Mouse (Mus musculus) liver, postnatal 0 days (tissue): ENCODE measurements around the gene Hbb-bh1. TPM values are rescaled to one million over a fixed set of nuclear protein-coding genes. Genes with fewer than 3 reads are reported as not detected.
A peak's percentile ranks its signal among the peaks of the same experiment; 100 is the strongest.
"Not testable (repeated sequence)": the region's sequence is repeated elsewhere in the genome, so short reads cannot be mapped to it uniquely, and the experiment has no call there.

Experiments used
- ATAC-seq: fragments of 200-750 bp; cut with Nextera tagmentation; 2 replicates; pipeline ENCODE4 v1.8.0; 2017; ENCODE audit warnings: mild to moderate bottlenecking, moderate library complexity
- DNase-seq: peaks from one replicate; pipeline ENCODE4 v3.0.0-alpha.2; 2016
- H3K27ac ChIP-seq: fragments of 300-500 bp; sonication (generic); 2 replicates; pipeline ENCODE4 v1.5.1; 2014; ENCODE audit warnings: antibody characterized with exemption, moderate library complexity, mild to moderate bottlenecking, low read depth
- H3K27me3 ChIP-seq: fragments of 300-500 bp; sonication (generic); 2 replicates; pipeline ENCODE4 v1.6.1; 2014; ENCODE audit warnings: low read length, control low read depth, mixed read lengths; ENCODE audit not compliant: insufficient read depth
- H3K36me3 ChIP-seq: fragments of 300-500 bp; sonication (generic); replicated peaks from 2 replicates; pipeline ENCODE4 v1.6.1; 2014; ENCODE audit warnings: mild to moderate bottlenecking, control low read depth, low read length, moderate library complexity, mixed read lengths; ENCODE audit not compliant: insufficient read depth
- H3K4me1 ChIP-seq: fragments of 300-500 bp; sonication (generic); 2 replicates; pipeline ENCODE4 v1.6.1; 2014; ENCODE audit warnings: antibody characterized with exemption, mild to moderate bottlenecking, control low read depth; ENCODE audit not compliant: insufficient read depth
- H3K4me2 ChIP-seq: fragments of 300-500 bp; sonication (generic); 2 replicates; pipeline ENCODE4 v1.6.1; 2014; ENCODE audit warnings: low read depth, mild to moderate bottlenecking, low read length, moderate library complexity, mixed read lengths
- H3K4me3 ChIP-seq: fragments of 300-500 bp; sonication (generic); 2 replicates; pipeline ENCODE4 v1.5.1; 2014; ENCODE audit warnings: low read depth, low read length
- H3K9ac ChIP-seq: fragments of 300-500 bp; sonication (generic); replicated peaks from 2 replicates; pipeline ENCODE4 v1.6.1; 2014; ENCODE audit warnings: mild to moderate bottlenecking, moderate library complexity
- H3K9me3 ChIP-seq: fragments of 300-500 bp; sonication (generic); 2 replicates; pipeline ENCODE4 v1.6.1; 2016; ENCODE audit warnings: mild to moderate bottlenecking, control low read depth, low read length, mixed read lengths
- CTCF ChIP-seq: sonication (generic); IDR thresholded peaks from 2 replicates; pipeline ENCODE4 v1.5.1; 2016; ENCODE audit warnings: antibody characterized with exemption, low read depth
- EP300 ChIP-seq: IDR thresholded peaks from 2 replicates; pipeline ENCODE4 v1.6.1; 2016; ENCODE audit warnings: antibody characterized with exemption, low read depth, mild to moderate bottlenecking
- WGBS: fragments of 180-500 bp; shearing (Covaris S2); extraction: QIAGEN DNeasy Blood & Tissue Kit; methylation state at CpG from one replicate; pipeline ENCODE4 v1.1.7; 2014; ENCODE audit not compliant: insufficient replicate concordance; 5-methylcytosine and 5-hydroxymethylcytosine counted together
- polyA plus RNA-seq: library from polyadenylated mRNA; unstranded; fragments of >200 nt; fragmentation: Nextera tagmentation; extraction: Ambion mirVana; gene quantifications from 2 replicates; pipeline ENCODE4 v1.2.1, GENCODE M21; 2015

Gene Hbb-bh1
- polyA plus RNA-seq, 1 experiment from 2014 or later, result 2.5 TPM

- peak overlapping the region; percentile 15; the same call in 1 of the 2 replicates for H3K4me2 ChIP-seq
- H3K9me3 ChIP-seq, result no peaks in the 10 kb centered on the region
- H3K9ac ChIP-seq, result no peak overlapping the region
- H3K4me1 ChIP-seq, result 0 out of 2 replicates have a peak, but pooled peaks cover 2% of the 10 kb centered on the region
- DNase-seq (no peak), ATAC-seq (no peak)
- 65% methylated on average over 2 of the region's 2 CpGs for whole genome bisulfite sequencing
- no peak for TF ChIP-seq CTCF
- TF ChIP-seq EP300, result peak; percentile 81
- no peaks in the 10 kb centered on the region for H3K36me3 ChIP-seq
- H3K27me3 ChIP-seq, result no peaks in the 10 kb centered on the region
- peak overlapping the region; percentile 85 for H3K27ac ChIP-seq
- H3K4me3 ChIP-seq, result no peak overlapping the region; the same call in 1 of the 2 replicates
These were observed 18.4 kb downstream of the Hbb-bh1 start for GRCm38 (mm10) chr7:103824597-103824996.

- H3K27ac ChIP-seq, result peak overlapping the region; percentile 78
- not testable (repeated sequence) for DNase-seq, H3K4me1 ChIP-seq, H3K27me3 ChIP-seq, H3K9me3 ChIP-seq, H3K36me3 ChIP-seq
- H3K9ac ChIP-seq, result peak overlapping the region; percentile 22; the same call in 1 of the 2 replicates
- ATAC-seq, result 0 out of 2 replicates have a peak, but pooled peaks have one; percentile 13
- peak overlapping the region; percentile 60; the same call in 1 of the 2 replicates for H3K4me2 ChIP-seq
- WGBS, result 46% methylated on average over 1 of the region's 2 CpGs
- 0 out of 2 replicates have a peak overlapping the region, but pooled peaks have one; percentile 17 for H3K4me3 ChIP-seq
These were observed 27.9 kb downstream of the Hbb-bh1 start for GRCm38 (mm10) chr7:103815085-103815484.

GRCm38 (mm10) chr7:103813766-103814165 lies 29.2 kb downstream of the Hbb-bh1 start, which contains the start of gene Hbb-bt:
TSS of gene Hbb-bt (minus strand) at chr7:103813996.
- TF ChIP-seq CTCF (no peak), EP300 (peak; percentile 80; the same call in 1 of the 2 replicates)
- no peaks in the 10 kb centered on the region for H3K36me3 ChIP-seq
- ATAC-seq (peak; percentile 85), DNase-seq (peak; percentile 76)
- peak within 1 kb of the TSS; percentile 43 for H3K4me2 ChIP-seq
- H3K27ac ChIP-seq, result peak within 1 kb of the TSS; percentile 78
- peak within 1 kb of the TSS; percentile 49 for H3K9ac ChIP-seq
- 65% methylated on average over 3 of the region's 3 CpGs for WGBS
- peak within 1 kb of the TSS; percentile 39 for H3K4me3 ChIP-seq
- H3K27me3 ChIP-seq, result no peaks in the 10 kb centered on the region
- H3K4me1 ChIP-seq, result no peaks in the 10 kb centered on the region; the same call in 1 of the 2 replicates
- H3K9me3 ChIP-seq, result no peaks in the 10 kb centered on the region

- DNase-seq, H3K36me3 ChIP-seq, H3K9ac ChIP-seq, H3K4me2 ChIP-seq, H3K27ac ChIP-seq, H3K4me1 ChIP-seq, H3K9me3 ChIP-seq, H3K27me3 ChIP-seq: not testable (repeated sequence)
- peak; percentile 6 for ATAC-seq
- no CpG with 5 or more reads among the region's 3 CpGs for WGBS
- H3K4me3 ChIP-seq, result peak overlapping the region; percentile 39
These were observed 29.8 kb downstream of the Hbb-bh1 start for GRCm38 (mm10) chr7:103813152-103813551.

- DNase-seq (no peak), ATAC-seq (no peak)
- 24% methylated on average over 1 of the region's 1 CpGs for WGBS
- Histone ChIP-seq H3K4me2 (peak overlapping the region; percentile 57), H3K9ac (peak overlapping the region; percentile 72), H3K9me3 (no peaks in the 10 kb centered on the region), H3K4me1 (peaks cover 3% of the 10 kb centered on the region; the same call in 1 of the 2 replicates), H3K27ac (peak overlapping the region; percentile 96), H3K4me3 (peak overlapping the region; percentile 55), H3K27me3 (no peaks in the 10 kb centered on the region), H3K36me3 (no peaks in the 10 kb centered on the region)
- TF ChIP-seq EP300 (peak; percentile 75), CTCF (no peak)
These were observed 30.8 kb downstream of the Hbb-bh1 start for GRCm38 (mm10) chr7:103812174-103812573.

GRCm38 (mm10) chr7:103811223-103811845 lies 31.6 kb downstream of the Hbb-bh1 start:
- WGBS, result 48% methylated on average over 1 of the region's 1 CpGs
- H3K9me3 ChIP-seq, result no peaks in the 10 kb centered on the region

More at GRCm38 (mm10) chr7:103811223-103811845, 31.6 kb downstream of the Hbb-bh1 start:
- peak overlapping the region; percentile 90 for H3K27ac ChIP-seq
- H3K4me1 ChIP-seq, result peaks cover 3% of the 10 kb centered on the region; the same call in 1 of the 2 replicates
- H3K9ac ChIP-seq, result peak overlapping the region; percentile 64
- no peaks in the 10 kb centered on the region for H3K36me3 ChIP-seq
- H3K4me2 ChIP-seq, result peak overlapping the region; percentile 47
- peak; percentile 1; the same call in 1 of the 2 replicates for ATAC-seq
- H3K27me3 ChIP-seq, result no peaks in the 10 kb centered on the region
- no peak for DNase-seq
- TF ChIP-seq CTCF, result no peak
- TF ChIP-seq EP300, result peak; percentile 92
- H3K4me3 ChIP-seq, result peak overlapping the region; percentile 37
